In genomic region chr12:76570221-76570940, GRCm38 (mm10) we compare ENCODE assay signal across 26 mouse cellular contexts. TPM values are rescaled to one million over a fixed set of nuclear protein-coding genes. Genes with fewer than 3 reads are reported as not detected.
A peak's percentile ranks its signal among the peaks of the same experiment; 100 is the strongest.
DNase-seq lines count a peak whose midpoint lies in the region; ATAC-seq and TF ChIP-seq lines count a peak whose summit lies in the region.
"Had no signal": no experiment of that assay in that cellular context is flagged by ENCODE, and none has a peak within 500 bp of the region (broad histone marks: within the 10 kb centered on the region; RNA-seq: fewer than 3 reads in every experiment).

No protein-coding gene starts in this region.

- peak; percentile 36 for DNase-seq in kidney, adult 18-20 months
- DNase-seq in kidney, postnatal 36 days = no peak
- peak; percentile 50 for DNase-seq in liver, adult 2 months (ENCODE audit: extremely low read depth, low read depth, low spot score)
- DNase-seq in liver (no peak), ES-E14 (ENCODE audit: low read depth, low spot score) (no peak)
- DNase-seq in kidney, postnatal 0 days (ENCODE audit: low spot score) = no peak
- no peak for DNase-seq in gastrocnemius, adult 2 months
- DNase-seq in natural killer cell, adult 2 months (ENCODE audit: low spot score in 2 of 2) = no peak
- DNase-seq: adrenal gland, adult 2 months; cerebellum, adult 11 months; cerebellum, adult 9-11 months; gastrocnemius, postnatal 14 days; heart, adult 11 months; heart, postnatal 36 days; layer of hippocampus, adult 9-11 months; midbrain, embryonic 14.5 days; retina, postnatal 1 day; right cerebral cortex, postnatal 25 days; thymus, postnatal 25 days had no signal

- no peak overlapping the region for H3K4me2 ChIP-seq in kidney, postnatal 0 days (ENCODE audit: low read length)
- H3K4me2 ChIP-seq: embryonic facial prominence, embryonic 15.5 days; forebrain, embryonic 15.5 days; hindbrain, embryonic 14.5 days; limb, embryonic 15.5 days; neural tube, embryonic 12.5 days had no signal

- H3K27me3 ChIP-seq in liver, adult 2 months (ENCODE audit: control insufficient read depth, insufficient read depth, low read length) = no peaks in the 10 kb centered on the region
- no peaks in the 10 kb centered on the region for H3K27me3 ChIP-seq in kidney, postnatal 0 days (ENCODE audit: insufficient read depth, low read length)
- H3K27me3 ChIP-seq: embryonic facial prominence, embryonic 15.5 days; forebrain, embryonic 15.5 days; limb, embryonic 15.5 days; neural tube, embryonic 12.5 days had no signal

- no peak overlapping the region for H3K9ac ChIP-seq in liver, adult 2 months (ENCODE audit: low read depth, low read length)
- no peak overlapping the region for H3K9ac ChIP-seq in ES-E14 (ENCODE audit: insufficient read depth, low read depth, low read length, poor library complexity, severe bottlenecking)
- H3K9ac ChIP-seq in kidney, postnatal 0 days (ENCODE audit: low read depth, low read length) = no peak overlapping the region
- H3K9ac ChIP-seq: embryonic facial prominence, embryonic 15.5 days; forebrain, embryonic 15.5 days; hindbrain, embryonic 14.5 days; limb, embryonic 15.5 days; neural tube, embryonic 12.5 days had no signal

- H3K36me3 ChIP-seq in liver, adult 2 months (ENCODE audit: control insufficient read depth, insufficient read depth, low read length) = peaks cover 26% of the 10 kb centered on the region
- peaks cover 36% of the 10 kb centered on the region for H3K36me3 ChIP-seq in ES-E14 (ENCODE audit: control insufficient read depth, insufficient read depth, low read length, poor library complexity, severe bottlenecking)
- peaks cover 29% of the 10 kb centered on the region for H3K36me3 ChIP-seq in kidney, postnatal 0 days (ENCODE audit: insufficient read depth, low read length)
- H3K36me3 ChIP-seq: forebrain, embryonic 15.5 days; neural tube, embryonic 12.5 days had no signal

- no peak for ATAC-seq in kidney, postnatal 0 days (replicated peaks; ENCODE audit: low FRiP score, low read depth)
- ATAC-seq: forebrain, embryonic 15.5 days; inflammation-experienced regulatory T-cells, adult 6 months had no signal

- 64% methylated on average over 9 of the region's 9 CpGs for WGBS in liver, adult 2 months
- WGBS in kidney, postnatal 0 days = 63% methylated on average over 9 of the region's 9 CpGs

- no peaks in the 10 kb centered on the region for H3K9me3 ChIP-seq in ES-E14 (ENCODE audit: control insufficient read depth, insufficient read depth, low read depth, low read length)
- no peaks in the 10 kb centered on the region for H3K9me3 ChIP-seq in kidney, postnatal 0 days (replicated peaks; ENCODE audit: low read length)
- H3K9me3 ChIP-seq: embryonic facial prominence, embryonic 15.5 days; forebrain, embryonic 15.5 days; limb, embryonic 15.5 days; neural tube, embryonic 12.5 days had no signal

- H3K4me3 ChIP-seq in liver, adult 2 months (ENCODE audit: insufficient read depth, low read depth, low read length) = no peak overlapping the region
- H3K4me3 ChIP-seq in ES-E14 (ENCODE audit: insufficient read depth in 1 of 2, low read depth in 1 of 2, low read length in 2 of 2, poor library complexity in 1 of 2, severe bottlenecking in 1 of 2) = no peak overlapping the region
- no peak overlapping the region for H3K4me3 ChIP-seq in kidney, postnatal 0 days (replicated peaks; ENCODE audit: low read depth, low read length)
- no peak overlapping the region for H3K4me3 ChIP-seq in gastrocnemius, adult 2 months
- H3K4me3 ChIP-seq: embryonic facial prominence, embryonic 15.5 days; forebrain, embryonic 15.5 days; limb, embryonic 15.5 days; megakaryocyte, embryonic 14.5 days; neural tube, embryonic 12.5 days had no signal

- in situ Hi-C loops in ES-E14 (cut with MboI; ENCODE audit: low sequenced_read_pairs in 2 of 2, unreplicated experiment in 2 of 2) = no loop called here

- no peak for TF ChIP-seq CTCF in liver, adult 2 months (IDR thresholded peaks at IDR 0.05; ENCODE audit: low read depth, low read length)
- TF ChIP-seq CTCF in kidney, postnatal 0 days (IDR thresholded peaks at IDR 0.05; ENCODE audit: low read depth) = no peak
- TF ChIP-seq CTCF in gastrocnemius, adult 2 months (IDR thresholded peaks at IDR 0.05) = no peak

- H3K27ac ChIP-seq in liver, adult 2 months (replicated peaks; ENCODE audit: insufficient read depth, low read depth, low read length) = no peak overlapping the region
- H3K27ac ChIP-seq in ES-E14 (ENCODE audit: insufficient read depth, low read depth, low read length, poor library complexity, severe bottlenecking) = peak overlapping the region; percentile 41; the same call in 1 of the 2 replicates
- peak overlapping the region; percentile 89 for H3K27ac ChIP-seq in kidney, postnatal 0 days
- no peak overlapping the region for H3K27ac ChIP-seq in gastrocnemius, adult 2 months
- H3K27ac ChIP-seq: embryonic facial prominence, embryonic 15.5 days; forebrain, embryonic 15.5 days; hindbrain, embryonic 14.5 days; limb, embryonic 15.5 days; neural tube, embryonic 12.5 days had no signal

- TF ChIP-seq POLR2A in liver, adult 2 months (IDR thresholded peaks at IDR 0.05; ENCODE audit: extremely low read depth, insufficient read depth, low read length) = no peak

- intact Hi-C loops in gastrocnemius, adult 2 months (cut with DNase I) = no loop called here

- H3K4me1 ChIP-seq in liver, adult 2 months (ENCODE audit: control insufficient read depth, insufficient read depth, low read length) = no peaks in the 10 kb centered on the region
- H3K4me1 ChIP-seq in ES-E14 (ENCODE audit: control insufficient read depth in 2 of 2, insufficient read depth in 2 of 2, low read length in 2 of 2, poor library complexity in 1 of 2) = peaks cover 2 to 19% of the 10 kb centered on the region in 2 experiments; a peak in 2 of 4 replicates
- H3K4me1 ChIP-seq in kidney, postnatal 0 days (replicated peaks; ENCODE audit: insufficient read depth, low read length) = peaks cover 14% of the 10 kb centered on the region
- H3K4me1 ChIP-seq: embryonic facial prominence, embryonic 15.5 days; forebrain, embryonic 15.5 days; megakaryocyte, embryonic 14.5 days; neural tube, embryonic 12.5 days had no signal

- no peaks in the 10 kb centered on the region for H3K79me2 ChIP-seq in liver, adult 2 months (ENCODE audit: control insufficient read depth, insufficient read depth, low read length)

TF ChIP-seq in ES-E14, 5 proteins besides CTCF, POLR2A, EP300 and RAD21:
- TF ChIP-seq HCFC1 (IDR thresholded peaks at IDR 0.05; ENCODE audit: borderline replicate concordance, insufficient read depth, low read length) = no peak
- TF ChIP-seq ZNF384 (IDR thresholded peaks at IDR 0.05; ENCODE audit: low read depth, low read length) = no peak
- TF ChIP-seq MAFK (IDR thresholded peaks at IDR 0.05; ENCODE audit: insufficient read depth, low read depth, low read length) = no peak
- TF ChIP-seq CHD2 (IDR thresholded peaks at IDR 0.05; ENCODE audit: low read depth, low read length) = no peak
- no peak for TF ChIP-seq ZC3H11A (IDR thresholded peaks at IDR 0.05; ENCODE audit: borderline replicate concordance, low read depth, low read length)

RNA-seq across cellular contexts. Expression of gene Plekhg3, which starts 39.7 kb away (rescaled TPM):
- 16.5 and 27.0 TPM in 2 replicates for total RNA-seq in liver, adult 2 months (2014; rRNA removed)
- 12.5 and 17.1 TPM in 2 replicates for polyA plus RNA-seq in liver, adult 2 months (2012; rRNA removed)
- 10.9 and 12.1 TPM in 2 replicates for total RNA-seq in ES-E14 (2012; rRNA removed)
- polyA plus RNA-seq in kidney, postnatal 0 days (2015; fragmentation: Nextera tagmentation; extraction: Ambion mirVana) = 14.9 and 17.7 TPM in 2 replicates
- total RNA-seq in gastrocnemius, adult 2 months (2021) = 1 to 10 TPM; 5.3 to 6.1 TPM

Comparison
In these comparisons a context has a peak if more than half of its experiments do, and no peak if none do; other contexts are left out.
1. DNase-seq: peak in kidney, adult 18-20 months (single experiment) and liver, adult 2 months (single experiment); none in kidney, postnatal 36 days (0 of 2), liver (single experiment), ES-E14 (single experiment), kidney, postnatal 0 days (single experiment), gastrocnemius, adult 2 months (single experiment) and natural killer cell, adult 2 months (0 of 2).
2. H3K27ac ChIP-seq: peak in ES-E14 (single experiment) and kidney, postnatal 0 days (single experiment); none in liver, adult 2 months (single experiment) and gastrocnemius, adult 2 months (single experiment).